Mouse (Mus musculus) ovary, adult 18-20 months (tissue): Measurements from ENCODE around the gene Klrc1.
"Not testable (repeated sequence)": the region's sequence is repeated elsewhere in the genome, so short reads cannot be mapped to it uniquely, and the experiment has no call there.

Experiments used
- DNase-seq: peaks from one replicate; pipeline ENCODE4 v3.0.0; 2022; ENCODE audit warnings: low spot score, mixed read lengths

Gene Klrc1

GRCm38 (mm10) chr6:129678873-129679272 lies at the start of gene Klrc1:
Klrc1 (minus strand) TSS chr6:129678973.
- no peak for DNase-seq

GRCm38 (mm10) chr6:129727237-129727636 lies 48.5 kb upstream of the Klrc1 start:
- no peak for DNase-seq

GRCm38 (mm10) chr6:129721390-129721789 lies 42.6 kb upstream of the Klrc1 start:
- no peak for DNase-seq

- DNase-seq: no peak
Measured at GRCm38 (mm10) chr6:129720487-129720886, 41.7 kb upstream of the Klrc1 start.

GRCm38 (mm10) chr6:129717032-129717431 lies 38.3 kb upstream of the Klrc1 start, which contains the start of gene Klri1:
Klri1 (minus strand) TSS chr6:129717132.
- no peak for DNase-seq

GRCm38 (mm10) chr6:129713566-129713965 lies 34.8 kb upstream of the Klrc1 start:
- DNase-seq: no peak

- DNase-seq: not testable (repeated sequence)
Measured at GRCm38 (mm10) chr6:129691436-129691835, 12.7 kb upstream of the Klrc1 start.

- DNase-seq: no peak
Measured at GRCm38 (mm10) chr6:129680379-129680778, 1.6 kb upstream of the Klrc1 start.

GRCm38 (mm10) chr6:129661301-129661700 lies 17.5 kb downstream of the Klrc1 start:
- DNase-seq: not testable (repeated sequence)

- DNase-seq: not testable (repeated sequence)
Measured at GRCm38 (mm10) chr6:129660589-129660988, 18.2 kb downstream of the Klrc1 start, which contains the start of gene Klrc2. Klrc2 (minus strand) TSS chr6:129660689.

GRCm38 (mm10) chr6:129644054-129644453 lies 34.7 kb downstream of the Klrc1 start:
- DNase-seq: not testable (repeated sequence)

GRCm38 (mm10) chr6:129643237-129643636 lies 35.5 kb downstream of the Klrc1 start, which contains the start of gene Klrc3:
Klrc3 (minus strand) TSS chr6:129643337.
- DNase-seq: not testable (repeated sequence)

- DNase-seq: not testable (repeated sequence)
Measured at GRCm38 (mm10) chr6:129631046-129631445, 47.7 kb downstream of the Klrc1 start.

- DNase-seq: no peak
Measured at GRCm38 (mm10) chr6:129623735-129624134, 55.0 kb downstream of the Klrc1 start, which contains the start of gene Klrk1. Klrk1 (minus strand) TSS chr6:129623864.
